Mouse (Mus musculus): Measurements from ENCODE around the gene Isca2. TPM values are rescaled to one million over a fixed set of nuclear protein-coding genes. Genes with fewer than 3 reads are reported as not detected.

Gene Isca2
- polyA plus RNA-seq (2012; ENCODE audit: insufficient read depth, insufficient read length, missing spikeins): 302 and 313 TPM in 2 replicates

GRCm38 (mm10) chr12:84772726-84773441, at the start of gene Isca2, which contains the start of gene Npc2:
Gene Isca2, plus strand, starts transcription at chr12:84773251.
Gene Npc2, minus strand, starts transcription at chr12:84773152.
- Histone ChIP-seq H3K4me3 (ENCODE audit: insufficient read depth, low read depth, low read length) (peak within 1 kb of the TSS; percentile 79), H3K27ac (replicated peaks; ENCODE audit: low read depth, low read length) (peak within 1 kb of the TSS; percentile 84), H3K4me1 (ENCODE audit: control insufficient read depth, insufficient read depth, insufficient read length, low read length) (peaks cover 11% of the 10 kb centered on the region)

GRCm38 (mm10) chr12:84726391-84726790, 46.7 kb upstream of the Isca2 start:
- Histone ChIP-seq H3K27ac (replicated peaks; ENCODE audit: low read depth, low read length) (no peak overlapping the region), H3K4me1 (ENCODE audit: control insufficient read depth, insufficient read depth, insufficient read length, low read length) (no peaks in the 10 kb centered on the region), H3K4me3 (ENCODE audit: insufficient read depth, low read depth, low read length) (no peak overlapping the region)

- no peaks in the 10 kb centered on the region for H3K4me1 ChIP-seq (ENCODE audit: control insufficient read depth, insufficient read depth, insufficient read length, low read length)
- H3K27ac ChIP-seq (replicated peaks; ENCODE audit: low read depth, low read length): no peak overlapping the region
- no peak overlapping the region for H3K4me3 ChIP-seq (ENCODE audit: insufficient read depth, low read depth, low read length)
Observed at GRCm38 (mm10) chr12:84726986-84727385, 46.1 kb upstream of the Isca2 start.

- H3K27ac ChIP-seq (replicated peaks; ENCODE audit: low read depth, low read length): no peak overlapping the region
- H3K4me1 ChIP-seq (ENCODE audit: control insufficient read depth, insufficient read depth, insufficient read length, low read length): no peaks in the 10 kb centered on the region
- no peak overlapping the region for H3K4me3 ChIP-seq (ENCODE audit: insufficient read depth, low read depth, low read length)
Observed at GRCm38 (mm10) chr12:84727434-84727833, 45.6 kb upstream of the Isca2 start.

- Histone ChIP-seq H3K4me3 (ENCODE audit: insufficient read depth, low read depth, low read length) (no peak overlapping the region), H3K27ac (replicated peaks; ENCODE audit: low read depth, low read length) (no peak overlapping the region), H3K4me1 (ENCODE audit: control insufficient read depth, insufficient read depth, insufficient read length, low read length) (no peaks in the 10 kb centered on the region)
Observed at GRCm38 (mm10) chr12:84728421-84728820, 44.6 kb upstream of the Isca2 start.

- no peak overlapping the region for H3K4me3 ChIP-seq (ENCODE audit: insufficient read depth, low read depth, low read length)
- no peak overlapping the region for H3K27ac ChIP-seq (replicated peaks; ENCODE audit: low read depth, low read length)
- H3K4me1 ChIP-seq (ENCODE audit: control insufficient read depth, insufficient read depth, insufficient read length, low read length): no peaks in the 10 kb centered on the region
Observed at GRCm38 (mm10) chr12:84733366-84733765, 39.7 kb upstream of the Isca2 start.

- Histone ChIP-seq H3K4me1 (ENCODE audit: control insufficient read depth, insufficient read depth, insufficient read length, low read length) (no peaks in the 10 kb centered on the region), H3K4me3 (ENCODE audit: insufficient read depth, low read depth, low read length) (no peak overlapping the region), H3K27ac (replicated peaks; ENCODE audit: low read depth, low read length) (no peak overlapping the region)
Observed at GRCm38 (mm10) chr12:84743496-84743895, 29.6 kb upstream of the Isca2 start.

- Histone ChIP-seq H3K27ac (replicated peaks; ENCODE audit: low read depth, low read length) (no peak overlapping the region), H3K4me3 (ENCODE audit: insufficient read depth, low read depth, low read length) (no peak overlapping the region), H3K4me1 (ENCODE audit: control insufficient read depth, insufficient read depth, insufficient read length, low read length) (no peaks in the 10 kb centered on the region)
Observed at GRCm38 (mm10) chr12:84745700-84746099, 27.4 kb upstream of the Isca2 start.

- H3K27ac ChIP-seq (replicated peaks; ENCODE audit: low read depth, low read length): no peak overlapping the region
- H3K4me1 ChIP-seq (ENCODE audit: control insufficient read depth, insufficient read depth, insufficient read length, low read length): no peaks in the 10 kb centered on the region
- H3K4me3 ChIP-seq (ENCODE audit: insufficient read depth, low read depth, low read length): no peak overlapping the region
Observed at GRCm38 (mm10) chr12:84748134-84748533, 24.9 kb upstream of the Isca2 start.

GRCm38 (mm10) chr12:84750661-84751060, 22.4 kb upstream of the Isca2 start:
- no peak overlapping the region for H3K27ac ChIP-seq (replicated peaks; ENCODE audit: low read depth, low read length)
- H3K4me1 ChIP-seq (ENCODE audit: control insufficient read depth, insufficient read depth, insufficient read length, low read length): no peaks in the 10 kb centered on the region
- H3K4me3 ChIP-seq (ENCODE audit: insufficient read depth, low read depth, low read length): no peak overlapping the region

- no peaks in the 10 kb centered on the region for H3K4me1 ChIP-seq (ENCODE audit: control insufficient read depth, insufficient read depth, insufficient read length, low read length)
- H3K4me3 ChIP-seq (ENCODE audit: insufficient read depth, low read depth, low read length): no peak overlapping the region
- peak overlapping the region; percentile 50; the same call in 1 of the 2 replicates for H3K27ac ChIP-seq (replicated peaks; ENCODE audit: low read depth, low read length)
Observed at GRCm38 (mm10) chr12:84752131-84752977, 20.7 kb upstream of the Isca2 start.

- Histone ChIP-seq H3K4me3 (ENCODE audit: insufficient read depth, low read depth, low read length) (no peak overlapping the region), H3K27ac (replicated peaks; ENCODE audit: low read depth, low read length) (no peak overlapping the region), H3K4me1 (ENCODE audit: control insufficient read depth, insufficient read depth, insufficient read length, low read length) (no peaks in the 10 kb centered on the region)
Observed at GRCm38 (mm10) chr12:84755008-84755695, 17.9 kb upstream of the Isca2 start.

- Histone ChIP-seq H3K4me3 (ENCODE audit: insufficient read depth, low read depth, low read length) (no peak overlapping the region), H3K4me1 (ENCODE audit: control insufficient read depth, insufficient read depth, insufficient read length, low read length) (no peaks in the 10 kb centered on the region), H3K27ac (replicated peaks; ENCODE audit: low read depth, low read length) (no peak overlapping the region)
Observed at GRCm38 (mm10) chr12:84756016-84756415, 17.0 kb upstream of the Isca2 start.

GRCm38 (mm10) chr12:84759063-84759462, 14.0 kb upstream of the Isca2 start:
- Histone ChIP-seq H3K4me1 (ENCODE audit: control insufficient read depth, insufficient read depth, insufficient read length, low read length) (peaks cover 16% of the 10 kb centered on the region), H3K27ac (replicated peaks; ENCODE audit: low read depth, low read length) (no peak overlapping the region), H3K4me3 (ENCODE audit: insufficient read depth, low read depth, low read length) (no peak overlapping the region)

- peak overlapping the region; percentile 69 for H3K27ac ChIP-seq (replicated peaks; ENCODE audit: low read depth, low read length)
Observed at GRCm38 (mm10) chr12:84762532-84762931, 10.5 kb upstream of the Isca2 start.

More at GRCm38 (mm10) chr12:84762532-84762931, 10.5 kb upstream of the Isca2 start:
- H3K4me1 ChIP-seq (ENCODE audit: control insufficient read depth, insufficient read depth, insufficient read length, low read length): peaks cover 20% of the 10 kb centered on the region
- no peak overlapping the region for H3K4me3 ChIP-seq (ENCODE audit: insufficient read depth, low read depth, low read length)

All from brown adipose tissue, adult 24 weeks (tissue).